Mouse (Mus musculus) gastrocnemius, postnatal 36 days (tissue): ENCODE results near the gene Ms4a6d. TPM values are rescaled to one million over a fixed set of nuclear protein-coding genes. Genes with fewer than 3 reads are reported as not detected.
"Not testable (repeated sequence)": the region's sequence is repeated elsewhere in the genome, so short reads cannot be mapped to it uniquely, and the experiment has no call there.

Source experiments
- DNase-seq, 2 experiments: peaks; one replicate each; pipeline ENCODE4 v3.0.0; 2022
- intact Hi-C: fragments of 180-260 bp; cut with DNase I; formaldehyde crosslinking; loops from one replicate; pipeline ENCODE4 v1.15.1; 2025
- total RNA-seq, 2 experiments: library from RNA; stranded (reverse); gene quantifications; 2 replicates each; pipeline ENCODE4 v1.2.3; 2021

Gene Ms4a6d
- total RNA-seq, 2 experiments from 2014 or later, result 0.84 to 1.4 TPM

DNA sequence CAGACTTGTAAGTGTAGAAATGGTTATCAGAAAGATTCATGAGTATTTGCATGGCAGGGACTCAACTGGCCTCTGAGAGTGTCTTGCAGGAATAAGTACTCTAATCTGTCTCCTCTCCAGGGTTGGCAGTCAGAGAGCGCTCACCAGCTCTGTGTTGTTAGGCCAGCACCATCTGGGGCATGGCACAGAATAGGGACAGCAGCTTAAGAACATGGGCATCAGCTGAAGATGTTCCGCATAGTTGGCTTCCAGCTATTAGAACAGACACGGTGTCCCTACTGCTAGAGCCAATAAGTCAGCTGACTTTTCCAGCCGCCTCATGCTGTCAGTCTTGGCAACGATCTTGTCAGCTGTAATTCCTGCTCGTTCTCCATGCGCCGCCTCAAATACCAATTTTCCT, 29.7 kb downstream of the Ms4a6d start:
- no peak for DNase-seq
- intact Hi-C loops, result no loop called here

- DNase-seq, intact Hi-C loops: not testable (repeated sequence)
These were observed 45.1 kb downstream of the Ms4a6d start for GRCm38 (mm10) chr19:11559560-11559959.

- DNase-seq, result no peak
- intact Hi-C loops, result no loop called here
These were observed 49.9 kb downstream of the Ms4a6d start for GRCm38 (mm10) chr19:11554726-11555125.

DNA sequence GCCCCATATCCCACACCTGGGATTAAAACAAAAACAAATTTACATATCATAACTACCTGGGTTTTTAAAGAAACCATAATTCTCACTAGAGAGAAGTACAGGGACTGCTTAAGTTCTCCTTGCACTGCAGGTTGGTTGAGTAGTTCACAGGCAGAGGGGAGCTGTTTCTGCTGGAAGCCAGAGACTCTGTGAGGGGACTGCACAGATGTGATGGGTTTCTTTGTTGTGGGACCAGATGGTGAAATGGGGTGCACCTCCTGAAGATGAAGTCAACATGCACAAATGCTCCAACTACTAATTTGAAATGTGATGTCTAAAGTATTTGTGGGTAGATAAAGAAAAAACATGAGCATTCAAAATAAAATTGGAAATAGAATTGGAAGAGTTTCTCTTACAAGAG, 56.7 kb downstream of the Ms4a6d start:
- no peak for DNase-seq
- intact Hi-C loops, result loop anchor here (2.0 kb wide), 1 partner anchor 47 kb away; no protein-coding TSS in a partner anchor

DNA sequence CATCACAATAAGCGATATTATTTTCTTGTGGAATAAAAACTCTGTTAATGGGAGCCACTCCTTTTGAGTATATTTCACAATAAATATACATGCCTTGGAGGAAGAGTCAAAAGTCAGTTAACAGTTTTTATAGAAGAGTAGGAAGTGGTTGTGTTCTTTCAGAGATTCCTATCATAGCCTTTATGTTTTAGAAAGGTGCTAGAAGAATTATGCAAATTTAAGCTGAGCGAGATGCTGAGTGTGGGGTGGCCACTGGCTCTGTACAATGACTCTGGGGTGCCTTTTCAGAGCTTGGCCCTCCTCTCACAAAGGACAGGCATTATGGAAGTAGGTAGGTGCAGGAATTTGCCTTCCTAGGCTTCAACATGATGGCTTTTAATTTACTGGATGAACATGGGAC, 60.3 kb downstream of the Ms4a6d start:
- intact Hi-C loops, DNase-seq: not testable (repeated sequence)

DNA sequence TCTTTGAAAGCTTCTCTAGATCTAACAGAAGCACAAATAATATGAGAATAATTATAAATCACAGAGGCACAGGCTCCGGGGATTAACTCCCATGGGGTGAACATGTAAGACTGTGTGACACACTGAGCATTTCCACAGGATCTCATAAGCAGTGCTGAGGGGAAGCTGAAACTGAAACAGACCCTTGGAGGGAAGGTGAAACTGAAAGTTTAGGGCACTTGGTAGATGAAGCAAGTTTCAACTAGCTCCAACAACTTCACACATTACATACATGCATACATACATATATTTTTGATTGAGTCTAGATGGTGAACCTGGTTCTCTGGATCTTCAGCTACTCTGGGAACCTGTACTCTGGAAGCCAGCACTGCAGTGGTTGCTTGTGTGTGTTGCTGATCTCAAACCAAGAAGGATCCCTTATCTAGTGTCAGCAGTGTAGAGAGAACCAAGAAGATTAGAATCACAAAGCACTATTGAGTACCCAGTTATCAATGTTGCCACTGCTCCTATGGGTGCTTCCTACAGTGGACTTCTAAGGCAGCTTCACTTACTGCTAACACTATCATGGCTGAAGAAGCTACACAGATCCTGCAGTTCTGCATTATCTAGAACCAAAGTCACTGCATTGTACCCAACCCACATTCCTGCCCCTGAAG, 64.4 kb downstream of the Ms4a6d start:
- intact Hi-C loops, DNase-seq: not testable (repeated sequence)

- peak in 1 of 2 experiments; percentile 29 for DNase-seq
- intact Hi-C loops, result no loop called here
These were observed 67.3 kb downstream of the Ms4a6d start for GRCm38 (mm10) chr19:11537336-11537735.

Other genes with a start within 250 kb of the Ms4a6d start
- 1 to 10 TPM; 2.0 to 3.5 TPM for gene Ms4a4a, start 229.3 kb downstream of the Ms4a6d start, total RNA-seq
- gene Ms4a4c, start 200.1 kb downstream of the Ms4a6d start, total RNA-seq, result under 1 TPM in 1 of 2 experiments, not detected in 1; 0.35 TPM
- not detected for gene Ms4a4b, start 161.3 kb downstream of the Ms4a6d start, total RNA-seq
- gene Ms4a6c, start 135.5 kb downstream of the Ms4a6d start, total RNA-seq, result 1 to 10 TPM; 1.3 to 2.3 TPM
- gene Gm8369, start 118.9 kb downstream of the Ms4a6d start, total RNA-seq, result under 1 TPM in 1 of 2 experiments, not detected in 1; 0.39 TPM
- 1 to 10 TPM; 1.8 to 2.2 TPM for gene Ms4a6b, start 88.3 kb downstream of the Ms4a6d start, total RNA-seq
- 1 to 10 TPM; 4.0 to 4.6 TPM for gene Ms4a4d, start 68.0 kb downstream of the Ms4a6d start, total RNA-seq
- gene Ms4a2, start 18.9 kb upstream of the Ms4a6d start, total RNA-seq, result under 1 TPM in 1 of 2 experiments, not detected in 1; 0.32 TPM
- gene Ms4a3, start 36.0 kb upstream of the Ms4a6d start, total RNA-seq, result not detected
- gene Oosp2, start 55.7 kb upstream of the Ms4a6d start, total RNA-seq, result not detected
- gene Oosp1, start 86.3 kb upstream of the Ms4a6d start, total RNA-seq, result not detected
- gene Oosp3, start 92.2 kb upstream of the Ms4a6d start, total RNA-seq, result not detected
- gene Gif, start 142.7 kb upstream of the Ms4a6d start, total RNA-seq, result not detected
- 10 to 100 TPM; 53.3 to 55.3 TPM for gene Mrpl16, start 165.5 kb upstream of the Ms4a6d start, total RNA-seq
- gene Stx3, start 214.6 kb upstream of the Ms4a6d start, total RNA-seq, result 1 to 10 TPM; 1.4 to 2.7 TPM
- gene Olfr1417, start 234.4 kb upstream of the Ms4a6d start, total RNA-seq, result not detected